Mouse (Mus musculus): ENCODE data around the gene Ldah. TPM values are rescaled to one million over a fixed set of nuclear protein-coding genes. Genes with fewer than 3 reads are reported as not detected.
"Not testable (repeated sequence)": the region's sequence is repeated elsewhere in the genome, so short reads cannot be mapped to it uniquely, and the experiment has no call there.

Gene Ldah
- 85.3 and 94.6 TPM in 2 replicates for polyA plus RNA-seq (2015; fragmentation: Nextera tagmentation; extraction: Ambion mirVana)

- Histone ChIP-seq H3K9ac (replicated peaks) (peak within 1 kb of the TSS; percentile 76), H3K9me3 (no peaks in the 10 kb centered on the region; the same call in none of the 2 replicates), H3K27ac (replicated peaks) (peak within 1 kb of the TSS; percentile 44), H3K4me2 (replicated peaks) (peak within 1 kb of the TSS; percentile 58), H3K27me3 (no peaks in the 10 kb centered on the region), H3K4me3 (peak within 1 kb of the TSS; percentile 84), H3K4me1 (peaks cover 14% of the 10 kb centered on the region), H3K36me3 (peaks cover 3% of the 10 kb centered on the region)
- WGBS = under 1% methylated on average over 34 of the region's 34 CpGs
- ATAC-seq (replicated peaks) = peak; percentile 99
Observed at GRCm38 (mm10) chr12:8207978-8208403, at the start of gene Ldah. TSS of gene Ldah (plus strand) at chr12:8208107.

- H3K9ac ChIP-seq (replicated peaks) = no peak overlapping the region
- H3K4me2 ChIP-seq (replicated peaks) = no peak overlapping the region
- WGBS = 65% methylated on average over 2 of the region's 2 CpGs
- no peak for ATAC-seq (replicated peaks)
- H3K27ac ChIP-seq (replicated peaks) = no peak overlapping the region
- no peaks in the 10 kb centered on the region for H3K36me3 ChIP-seq
- H3K9me3 ChIP-seq = no peaks in the 10 kb centered on the region
- no peaks in the 10 kb centered on the region for H3K4me1 ChIP-seq
- H3K27me3 ChIP-seq = no peaks in the 10 kb centered on the region
- H3K4me3 ChIP-seq = no peak overlapping the region
Observed at GRCm38 (mm10) chr12:8167743-8168142, 40.2 kb upstream of the Ldah start.

GRCm38 (mm10) chr12:8180921-8181320 is 27.0 kb upstream of the Ldah start:
- Histone ChIP-seq H3K4me1 (no peaks in the 10 kb centered on the region), H3K27me3 (no peaks in the 10 kb centered on the region), H3K4me3 (no peak overlapping the region), H3K9ac (replicated peaks) (no peak overlapping the region), H3K9me3 (no peaks in the 10 kb centered on the region), H3K27ac (replicated peaks) (no peak overlapping the region), H3K4me2 (replicated peaks) (no peak overlapping the region), H3K36me3 (no peaks in the 10 kb centered on the region)
- no peak for ATAC-seq (replicated peaks)
- WGBS = 59% methylated on average over 6 of the region's 6 CpGs

GRCm38 (mm10) chr12:8181744-8182143 is 26.2 kb upstream of the Ldah start:
- no peak overlapping the region for H3K9ac ChIP-seq (replicated peaks)
- no peaks in the 10 kb centered on the region for H3K4me1 ChIP-seq
- H3K27ac ChIP-seq (replicated peaks) = no peak overlapping the region
- no peaks in the 10 kb centered on the region for H3K9me3 ChIP-seq
- H3K27me3 ChIP-seq = no peaks in the 10 kb centered on the region
- H3K4me2 ChIP-seq (replicated peaks) = no peak overlapping the region
- no peaks in the 10 kb centered on the region for H3K36me3 ChIP-seq
- no peak overlapping the region for H3K4me3 ChIP-seq
- no peak for ATAC-seq (replicated peaks)

GRCm38 (mm10) chr12:8184518-8184917 is 23.4 kb upstream of the Ldah start:
- no peak overlapping the region for H3K4me3 ChIP-seq
- H3K9me3 ChIP-seq = no peaks in the 10 kb centered on the region
- H3K36me3 ChIP-seq = no peaks in the 10 kb centered on the region
- no peak overlapping the region for H3K27ac ChIP-seq (replicated peaks)
- no peak for ATAC-seq (replicated peaks)
- H3K27me3 ChIP-seq = no peaks in the 10 kb centered on the region
- no peak overlapping the region for H3K9ac ChIP-seq (replicated peaks)
- no peak overlapping the region for H3K4me2 ChIP-seq (replicated peaks)
- H3K4me1 ChIP-seq = no peaks in the 10 kb centered on the region

- no peaks in the 10 kb centered on the region for H3K9me3 ChIP-seq
- ATAC-seq (replicated peaks) = no peak
- H3K4me2 ChIP-seq (replicated peaks) = no peak overlapping the region
Observed at GRCm38 (mm10) chr12:8188161-8188560, 19.7 kb upstream of the Ldah start.

GRCm38 (mm10) chr12:8188796-8189535 is 18.9 kb upstream of the Ldah start:
- 85% methylated on average over 15 of the region's 15 CpGs for WGBS
- H3K4me1 ChIP-seq; H3K9ac ChIP-seq (replicated peaks); H3K27me3 ChIP-seq; H3K27ac ChIP-seq (replicated peaks); ATAC-seq (replicated peaks); H3K9me3 ChIP-seq; H3K36me3 ChIP-seq; H3K4me3 ChIP-seq; H3K4me2 ChIP-seq (replicated peaks): not testable (repeated sequence)

More at GRCm38 (mm10) chr12:8188161-8188560, 19.7 kb upstream of the Ldah start:
- Histone ChIP-seq H3K27me3 (no peaks in the 10 kb centered on the region), H3K4me1 (no peaks in the 10 kb centered on the region), H3K36me3 (no peaks in the 10 kb centered on the region), H3K27ac (replicated peaks) (no peak overlapping the region), H3K9ac (replicated peaks) (no peak overlapping the region), H3K4me3 (no peak overlapping the region)

- Histone ChIP-seq H3K9ac (replicated peaks) (no peak overlapping the region), H3K27me3 (no peaks in the 10 kb centered on the region), H3K4me3 (no peak overlapping the region), H3K36me3 (no peaks in the 10 kb centered on the region), H3K4me1 (no peaks in the 10 kb centered on the region), H3K27ac (replicated peaks) (no peak overlapping the region), H3K9me3 (no peaks in the 10 kb centered on the region), H3K4me2 (replicated peaks) (no peak overlapping the region)
- WGBS = 71% methylated on average over 3 of the region's 3 CpGs
- ATAC-seq (replicated peaks) = no peak
Observed at GRCm38 (mm10) chr12:8189722-8190121, 18.2 kb upstream of the Ldah start.

GRCm38 (mm10) chr12:8205721-8206120 is 2.2 kb upstream of the Ldah start:
- H3K4me1 ChIP-seq = peaks cover 14% of the 10 kb centered on the region
- H3K9ac ChIP-seq (replicated peaks) = no peak overlapping the region
- 86% methylated on average over 2 of the region's 2 CpGs for WGBS
- no peaks in the 10 kb centered on the region for H3K36me3 ChIP-seq
- H3K4me2 ChIP-seq (replicated peaks) = no peak overlapping the region
- H3K4me3 ChIP-seq = no peak overlapping the region
- ATAC-seq (replicated peaks) = no peak
- no peaks in the 10 kb centered on the region for H3K9me3 ChIP-seq
- H3K27ac ChIP-seq (replicated peaks) = no peak overlapping the region
- no peaks in the 10 kb centered on the region for H3K27me3 ChIP-seq

- Histone ChIP-seq H3K9me3 (no peaks in the 10 kb centered on the region; the same call in 1 of the 2 replicates), H3K4me3 (peak overlapping the region; percentile 84), H3K4me2 (replicated peaks) (peak overlapping the region; percentile 58), H3K9ac (replicated peaks) (peak overlapping the region; percentile 76), H3K27ac (replicated peaks) (no peak overlapping the region), H3K36me3 (no peaks in the 10 kb centered on the region), H3K4me1 (peaks cover 14% of the 10 kb centered on the region), H3K27me3 (no peaks in the 10 kb centered on the region)
- 25% methylated on average over 5 of the region's 5 CpGs for WGBS
- ATAC-seq (replicated peaks) = peak; percentile 39; the same call in 1 of the 2 replicates
Observed at GRCm38 (mm10) chr12:8207578-8207977, 329 bp upstream of the Ldah start.

- Histone ChIP-seq H3K9me3 (no peaks in the 10 kb centered on the region; the same call in none of the 2 replicates), H3K9ac (replicated peaks) (no peak overlapping the region), H3K4me3 (no peak overlapping the region), H3K4me1 (no peaks in the 10 kb centered on the region), H3K36me3 (peaks cover 9% of the 10 kb centered on the region), H3K27me3 (no peaks in the 10 kb centered on the region), H3K27ac (replicated peaks) (no peak overlapping the region), H3K4me2 (replicated peaks) (no peak overlapping the region)
- ATAC-seq (replicated peaks) = no peak
- WGBS = 79% methylated on average over 15 of the region's 15 CpGs
Observed at GRCm38 (mm10) chr12:8216392-8217280, 8.7 kb downstream of the Ldah start.

- no peaks in the 10 kb centered on the region for H3K9me3 ChIP-seq
- WGBS = 95% methylated on average over 6 of the region's 6 CpGs
- no peak overlapping the region for H3K27ac ChIP-seq (replicated peaks)
- no peak overlapping the region for H3K4me2 ChIP-seq (replicated peaks)
- no peak for ATAC-seq (replicated peaks)
- no peaks in the 10 kb centered on the region for H3K27me3 ChIP-seq
- no peak overlapping the region for H3K4me3 ChIP-seq
- no peaks in the 10 kb centered on the region for H3K4me1 ChIP-seq
- H3K9ac ChIP-seq (replicated peaks) = no peak overlapping the region
- H3K36me3 ChIP-seq = peaks cover 10% of the 10 kb centered on the region; the same call in 1 of the 2 replicates
Observed at GRCm38 (mm10) chr12:8223036-8223435, 15.1 kb downstream of the Ldah start.
